Mouse (Mus musculus): ENCODE data around the gene Kcnab1. TPM values are rescaled to one million over a fixed set of nuclear protein-coding genes. Genes with fewer than 3 reads are reported as not detected.
A peak's percentile ranks its signal among the peaks of the same experiment; 100 is the strongest.

Gene Kcnab1
- polyA plus RNA-seq, 1 experiment from 2014 or later, result 3.8 TPM

GRCm38 (mm10) chr3:65352278-65353127 lies 243.3 kb downstream of the Kcnab1 start:
- Histone ChIP-seq H3K27me3 (replicated peaks; ENCODE audit: control insufficient read depth, insufficient read depth, low read length) (no peaks in the 10 kb centered on the region), H3K4me2 (ENCODE audit: low read depth, low read length) (no peak overlapping the region), H3K9me3 (ENCODE audit: control insufficient read depth, low read length) (no peaks in the 10 kb centered on the region), H3K4me1 (ENCODE audit: control insufficient read depth, insufficient read depth, low read length) (no peaks in the 10 kb centered on the region), H3K36me3 (ENCODE audit: control insufficient read depth, insufficient read depth, low read length) (no peaks in the 10 kb centered on the region), H3K9ac (ENCODE audit: low read depth, low read length) (no peak overlapping the region), H3K4me3 (ENCODE audit: low read length) (no peak overlapping the region), H3K27ac (ENCODE audit: low read length) (no peak overlapping the region)
- peak; percentile 69 for ATAC-seq
- whole genome bisulfite sequencing, result 43% methylated on average over 4 of the region's 4 CpGs

- Histone ChIP-seq H3K4me1 (ENCODE audit: control insufficient read depth, insufficient read depth, low read length) (no peaks in the 10 kb centered on the region), H3K4me2 (ENCODE audit: low read depth, low read length) (no peak overlapping the region), H3K27ac (ENCODE audit: low read length) (no peak overlapping the region), H3K36me3 (ENCODE audit: control insufficient read depth, insufficient read depth, low read length) (no peaks in the 10 kb centered on the region), H3K27me3 (replicated peaks; ENCODE audit: control insufficient read depth, insufficient read depth, low read length) (no peaks in the 10 kb centered on the region), H3K4me3 (ENCODE audit: low read length) (no peak overlapping the region), H3K9ac (ENCODE audit: low read depth, low read length) (no peak overlapping the region), H3K9me3 (ENCODE audit: control insufficient read depth, low read length) (no peaks in the 10 kb centered on the region)
- WGBS, result 74% methylated on average over 10 of the region's 10 CpGs
- no peak for ATAC-seq
These were observed 244.3 kb downstream of the Kcnab1 start for GRCm38 (mm10) chr3:65353263-65354037.

- Histone ChIP-seq H3K36me3 (ENCODE audit: control insufficient read depth, insufficient read depth, low read length) (no peaks in the 10 kb centered on the region), H3K9me3 (ENCODE audit: control insufficient read depth, low read length) (no peaks in the 10 kb centered on the region), H3K4me3 (ENCODE audit: low read length) (no peak overlapping the region), H3K27ac (ENCODE audit: low read length) (no peak overlapping the region), H3K4me2 (ENCODE audit: low read depth, low read length) (no peak overlapping the region), H3K27me3 (replicated peaks; ENCODE audit: control insufficient read depth, insufficient read depth, low read length) (no peaks in the 10 kb centered on the region), H3K9ac (ENCODE audit: low read depth, low read length) (no peak overlapping the region), H3K4me1 (ENCODE audit: control insufficient read depth, insufficient read depth, low read length) (peaks cover 3% of the 10 kb centered on the region; the same call in 1 of the 2 replicates)
- WGBS, result 41% methylated on average over 6 of the region's 6 CpGs
- ATAC-seq, result peak; percentile 17; the same call in 1 of the 2 replicates
These were observed 246.3 kb downstream of the Kcnab1 start for GRCm38 (mm10) chr3:65355479-65355878.

GRCm38 (mm10) chr3:65358275-65358674 lies 249.1 kb downstream of the Kcnab1 start:
- ATAC-seq, result no peak
- WGBS, result 67% methylated on average over 2 of the region's 2 CpGs
- H3K4me1 ChIP-seq (ENCODE audit: control insufficient read depth, insufficient read depth, low read length), result peaks cover 8% of the 10 kb centered on the region
- H3K27ac ChIP-seq (ENCODE audit: low read length), result no peak overlapping the region
- H3K4me3 ChIP-seq (ENCODE audit: low read length), result no peak overlapping the region
- no peak overlapping the region for H3K4me2 ChIP-seq (ENCODE audit: low read depth, low read length)
- H3K27me3 ChIP-seq (replicated peaks; ENCODE audit: control insufficient read depth, insufficient read depth, low read length), result no peaks in the 10 kb centered on the region
- no peaks in the 10 kb centered on the region for H3K36me3 ChIP-seq (ENCODE audit: control insufficient read depth, insufficient read depth, low read length)
- no peak overlapping the region for H3K9ac ChIP-seq (ENCODE audit: low read depth, low read length)
- H3K9me3 ChIP-seq (ENCODE audit: control insufficient read depth, low read length), result no peaks in the 10 kb centered on the region

GRCm38 (mm10) chr3:65358841-65359240 lies 249.7 kb downstream of the Kcnab1 start:
- Histone ChIP-seq H3K27ac (ENCODE audit: low read length) (no peak overlapping the region), H3K4me2 (ENCODE audit: low read depth, low read length) (no peak overlapping the region), H3K9ac (ENCODE audit: low read depth, low read length) (no peak overlapping the region), H3K9me3 (ENCODE audit: control insufficient read depth, low read length) (no peaks in the 10 kb centered on the region), H3K36me3 (ENCODE audit: control insufficient read depth, insufficient read depth, low read length) (no peaks in the 10 kb centered on the region), H3K27me3 (replicated peaks; ENCODE audit: control insufficient read depth, insufficient read depth, low read length) (no peaks in the 10 kb centered on the region), H3K4me1 (ENCODE audit: control insufficient read depth, insufficient read depth, low read length) (peaks cover 8% of the 10 kb centered on the region), H3K4me3 (ENCODE audit: low read length) (no peak overlapping the region)
- 79% methylated on average over 2 of the region's 2 CpGs for WGBS
- no peak for ATAC-seq

GRCm38 (mm10) chr3:65360163-65360969 lies 251.2 kb downstream of the Kcnab1 start:
- H3K4me2 ChIP-seq (ENCODE audit: low read depth, low read length), result no peak overlapping the region
- peaks cover 8% of the 10 kb centered on the region for H3K4me1 ChIP-seq (ENCODE audit: control insufficient read depth, insufficient read depth, low read length)
- no peak overlapping the region for H3K4me3 ChIP-seq (ENCODE audit: low read length)
- no peak for ATAC-seq
- peak overlapping the region; percentile 37; the same call in 1 of the 2 replicates for H3K27ac ChIP-seq (ENCODE audit: low read length)
- H3K9ac ChIP-seq (ENCODE audit: low read depth, low read length), result no peak overlapping the region
- H3K27me3 ChIP-seq (replicated peaks; ENCODE audit: control insufficient read depth, insufficient read depth, low read length), result no peaks in the 10 kb centered on the region
- H3K9me3 ChIP-seq (ENCODE audit: control insufficient read depth, low read length), result no peaks in the 10 kb centered on the region
- no peaks in the 10 kb centered on the region for H3K36me3 ChIP-seq (ENCODE audit: control insufficient read depth, insufficient read depth, low read length)
- 37% methylated on average over 8 of the region's 8 CpGs for WGBS

- WGBS, result 81% methylated on average over 1 of the region's 1 CpGs
- H3K4me2 ChIP-seq (ENCODE audit: low read depth, low read length), result no peak overlapping the region
- H3K36me3 ChIP-seq (ENCODE audit: control insufficient read depth, insufficient read depth, low read length), result no peaks in the 10 kb centered on the region
- no peaks in the 10 kb centered on the region for H3K9me3 ChIP-seq (ENCODE audit: control insufficient read depth, low read length)
- H3K9ac ChIP-seq (ENCODE audit: low read depth, low read length), result no peak overlapping the region
- no peak overlapping the region for H3K27ac ChIP-seq (ENCODE audit: low read length)
- H3K4me1 ChIP-seq (ENCODE audit: control insufficient read depth, insufficient read depth, low read length), result peaks cover 8% of the 10 kb centered on the region
- no peaks in the 10 kb centered on the region for H3K27me3 ChIP-seq (replicated peaks; ENCODE audit: control insufficient read depth, insufficient read depth, low read length)
- no peak for ATAC-seq
- H3K4me3 ChIP-seq (ENCODE audit: low read length), result no peak overlapping the region
These were observed 254.3 kb downstream of the Kcnab1 start for GRCm38 (mm10) chr3:65363438-65363837.

GRCm38 (mm10) chr3:65365184-65365583 lies 256.0 kb downstream of the Kcnab1 start:
- 70% methylated on average over 6 of the region's 6 CpGs for WGBS
- H3K27ac ChIP-seq (ENCODE audit: low read length), result no peak overlapping the region
- ATAC-seq, result no peak

More at GRCm38 (mm10) chr3:65365184-65365583, 256.0 kb downstream of the Kcnab1 start:
- no peak overlapping the region for H3K4me2 ChIP-seq (ENCODE audit: low read depth, low read length)
- H3K9me3 ChIP-seq (ENCODE audit: control insufficient read depth, low read length), result no peaks in the 10 kb centered on the region
- H3K4me3 ChIP-seq (ENCODE audit: low read length), result no peak overlapping the region
- no peak overlapping the region for H3K9ac ChIP-seq (ENCODE audit: low read depth, low read length)
- H3K4me1 ChIP-seq (ENCODE audit: control insufficient read depth, insufficient read depth, low read length), result peaks cover 8% of the 10 kb centered on the region
- H3K27me3 ChIP-seq (replicated peaks; ENCODE audit: control insufficient read depth, insufficient read depth, low read length), result no peaks in the 10 kb centered on the region
- H3K36me3 ChIP-seq (ENCODE audit: control insufficient read depth, insufficient read depth, low read length), result no peaks in the 10 kb centered on the region
